Mouse (Mus musculus): ENCODE results near the gene Chsy1. TPM values are rescaled to one million over a fixed set of nuclear protein-coding genes. Genes with fewer than 3 reads are reported as not detected.
"Not testable (repeated sequence)": the region's sequence is repeated elsewhere in the genome, so short reads cannot be mapped to it uniquely, and the experiment has no call there.

Chsy1 gene
- total RNA-seq, 2 experiments from 2014 or later, result 17.2 to 18.5 TPM

- intact Hi-C loops (cut with DNase I), result no loop called here
These were observed 55.2 kb downstream of the Chsy1 start for GRCm38 (mm10) chr7:66164427-66165031.

GRCm38 (mm10) chr7:66165036-66165798, 55.9 kb downstream of the Chsy1 start:
- intact Hi-C loops (cut with DNase I), result no loop called here
- DNase-seq (ENCODE audit: low spot score in 2 of 2), result no peak

More at GRCm38 (mm10) chr7:66164427-66165031, 55.2 kb downstream of the Chsy1 start:
- no peak for DNase-seq (ENCODE audit: low spot score in 2 of 2)

GRCm38 (mm10) chr7:66168877-66169276, 59.6 kb downstream of the Chsy1 start:
- DNase-seq (ENCODE audit: low spot score in 2 of 2), result no peak
- intact Hi-C loops (cut with DNase I), result no loop called here

DNA sequence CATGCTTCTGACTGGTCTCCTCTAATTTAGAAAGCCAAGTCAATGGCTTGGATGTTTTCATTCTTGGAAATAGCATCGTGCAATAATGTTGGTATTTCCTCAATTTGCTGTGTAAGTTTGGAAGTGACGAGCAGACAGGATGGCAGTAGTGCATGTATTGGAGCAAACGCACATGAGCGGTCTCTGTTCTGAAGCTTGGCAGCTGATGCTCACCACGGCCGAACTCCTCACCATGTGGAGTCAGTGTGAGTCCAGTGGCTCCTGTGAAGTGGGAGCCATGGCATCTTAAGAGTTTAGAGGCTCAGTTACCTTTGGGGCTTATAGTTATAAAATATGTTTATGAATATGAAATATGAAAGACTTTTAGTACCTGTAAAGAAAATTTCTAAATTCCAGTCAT, 60.2 kb downstream of the Chsy1 start:
- intact Hi-C loops (cut with DNase I), result no loop called here
- DNase-seq (ENCODE audit: low spot score in 2 of 2), result no peak

DNA sequence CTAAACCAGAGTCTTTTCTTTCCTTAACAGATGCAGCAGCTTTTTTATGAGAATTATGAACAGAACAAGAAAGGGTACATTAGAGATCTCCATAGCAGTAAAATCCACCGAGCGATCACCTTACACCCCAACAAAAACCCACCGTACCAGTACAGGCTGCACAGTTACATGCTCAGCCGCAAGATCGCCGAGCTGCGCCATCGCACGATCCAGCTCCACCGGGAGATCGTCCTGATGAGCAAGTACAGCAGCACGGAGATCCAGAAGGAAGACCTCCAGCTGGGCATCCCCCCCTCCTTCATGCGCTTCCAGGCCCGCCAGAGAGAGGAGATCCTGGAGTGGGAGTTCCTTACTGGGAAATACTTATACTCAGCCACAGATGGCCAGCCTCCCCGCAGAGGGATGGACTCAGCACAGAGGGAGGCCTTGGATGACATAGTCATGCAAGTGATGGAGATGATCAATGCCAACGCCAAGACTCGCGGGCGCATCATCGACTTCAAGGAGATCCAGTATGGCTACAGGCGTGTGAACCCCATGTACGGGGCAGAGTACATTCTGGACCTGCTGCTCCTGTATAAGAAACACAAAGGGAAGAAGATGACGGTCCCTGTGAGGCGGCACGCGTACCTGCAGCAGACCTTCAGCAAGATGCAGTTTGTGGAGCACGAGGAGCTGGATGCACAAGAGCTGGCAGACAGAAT, 61.6 kb downstream of the Chsy1 start:
- intact Hi-C loops (cut with DNase I), result no loop called here

DNA sequence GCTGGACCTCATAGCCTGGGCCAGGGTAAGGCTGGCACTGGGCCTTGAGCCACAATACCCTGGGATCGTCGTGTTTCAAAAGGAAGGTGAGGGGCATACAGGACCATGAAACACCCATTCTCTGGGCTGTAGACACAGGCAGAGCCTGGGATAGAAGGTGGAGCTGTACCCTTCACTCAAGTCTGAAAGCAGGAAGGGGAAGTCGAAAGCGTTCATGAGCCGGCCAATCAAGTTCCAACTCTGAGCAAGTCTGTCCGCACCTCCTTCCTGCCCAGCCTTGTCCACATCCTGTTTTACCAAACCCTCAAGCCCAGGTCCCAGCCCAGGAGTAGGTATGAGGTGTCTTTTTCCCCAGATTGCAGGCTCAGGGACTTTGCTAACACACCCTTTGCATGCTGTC, 66.4 kb downstream of the Chsy1 start:
- intact Hi-C loops (cut with DNase I), result no loop called here
- DNase-seq (ENCODE audit: low spot score in 2 of 2), result no peak

More for the DNA sequence above, 61.6 kb downstream of the Chsy1 start:
- no peak for DNase-seq (ENCODE audit: low spot score in 2 of 2)

- intact Hi-C loops (cut with DNase I), result no loop called here
- no peak for DNase-seq (ENCODE audit: low spot score in 2 of 2)
These were observed 66.9 kb downstream of the Chsy1 start for GRCm38 (mm10) chr7:66176256-66176655.

DNA sequence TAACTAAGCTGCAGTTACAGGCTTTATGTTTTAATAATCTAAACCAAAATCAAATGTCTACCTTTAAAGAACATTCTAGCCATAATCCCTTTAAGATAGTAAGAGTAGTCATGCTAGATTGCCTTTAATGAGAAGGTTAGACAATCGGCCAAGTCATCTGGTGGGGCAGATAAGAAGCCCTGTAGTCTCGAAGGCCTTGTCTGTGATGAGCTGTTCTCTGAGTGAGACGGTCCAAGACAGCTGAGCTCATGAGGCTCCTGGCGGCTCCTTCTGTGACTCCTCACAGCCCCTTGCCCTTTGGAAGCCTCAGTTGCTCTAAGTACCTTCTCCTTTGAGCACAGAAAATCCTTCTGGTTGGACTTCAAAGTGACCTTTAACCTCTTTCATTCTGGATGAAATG, 67.6 kb downstream of the Chsy1 start:
- DNase-seq (ENCODE audit: low spot score in 2 of 2), result no peak
- intact Hi-C loops (cut with DNase I), result no loop called here

- intact Hi-C loops (cut with DNase I), result no loop called here
These were observed 68.8 kb downstream of the Chsy1 start for GRCm38 (mm10) chr7:66178101-66178500.

GRCm38 (mm10) chr7:66179120-66179581, 69.8 kb downstream of the Chsy1 start:
- peak; percentile 55 to 70 for DNase-seq (ENCODE audit: low spot score in 2 of 2)
- intact Hi-C loops (cut with DNase I), result no loop called here

More at GRCm38 (mm10) chr7:66178101-66178500, 68.8 kb downstream of the Chsy1 start:
- no peak for DNase-seq (ENCODE audit: low spot score in 2 of 2)

- DNase-seq (ENCODE audit: low spot score in 2 of 2), result no peak
- intact Hi-C loops (cut with DNase I), result no loop called here
These were observed 70.4 kb downstream of the Chsy1 start for GRCm38 (mm10) chr7:66179711-66180110.

DNA sequence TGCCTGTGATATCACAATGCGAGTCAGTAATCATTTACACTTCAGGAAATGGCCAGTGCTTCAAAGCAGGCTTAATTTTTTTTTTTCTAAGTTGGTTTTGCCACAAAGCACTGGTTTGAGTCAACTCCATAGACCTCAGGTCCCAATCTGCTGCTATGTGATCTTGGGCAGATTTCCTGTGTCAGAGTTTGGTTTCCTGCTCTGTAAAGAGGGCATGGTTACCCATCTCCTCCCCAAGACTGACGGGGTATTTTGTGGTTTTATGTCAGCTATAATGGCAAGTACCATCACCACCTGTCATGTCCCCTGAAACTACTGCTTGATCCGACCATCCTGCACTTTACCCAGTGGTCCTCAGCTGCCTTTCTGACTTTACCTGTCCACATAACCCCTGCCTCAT, 70.9 kb downstream of the Chsy1 start:
- intact Hi-C loops (cut with DNase I), result no loop called here
- no peak for DNase-seq (ENCODE audit: low spot score in 2 of 2)

DNA sequence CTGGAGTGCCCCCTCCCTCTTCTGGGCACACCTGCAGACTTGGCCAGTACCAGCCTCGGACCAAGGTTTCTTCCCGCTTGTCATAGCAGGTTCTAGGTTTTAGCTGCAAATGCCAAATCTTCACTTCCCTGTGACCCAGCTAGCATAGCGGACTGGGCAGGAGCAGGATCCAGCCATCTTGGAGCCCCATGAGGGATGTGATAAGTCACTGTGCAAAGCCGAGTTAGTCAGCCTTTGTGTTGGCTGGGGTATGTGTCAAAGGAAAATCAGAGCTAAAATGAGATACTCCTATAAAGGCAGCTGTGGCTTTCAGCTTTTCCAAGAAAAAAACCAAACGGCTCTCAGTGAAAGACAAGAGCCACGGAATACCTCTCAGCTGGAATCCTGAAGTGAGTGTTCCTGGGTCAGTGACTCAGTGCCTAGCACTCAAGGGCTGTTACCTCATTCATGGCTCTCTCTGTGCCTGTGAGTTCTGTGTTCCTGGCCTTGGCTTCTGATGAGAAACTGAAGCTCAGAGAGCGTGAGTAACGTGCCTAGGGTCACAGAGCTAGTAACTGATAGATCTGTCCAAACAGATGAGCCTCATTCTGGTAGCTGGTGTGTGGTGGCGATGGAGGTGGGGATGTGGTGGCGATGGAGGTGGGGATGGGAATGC, 71.5 kb downstream of the Chsy1 start:
- DNase-seq (ENCODE audit: low spot score in 2 of 2), result no peak
- intact Hi-C loops (cut with DNase I), result no loop called here

GRCm38 (mm10) chr7:66182075-66182715, 72.9 kb downstream of the Chsy1 start:
- intact Hi-C loops (cut with DNase I), result no loop called here

DNA sequence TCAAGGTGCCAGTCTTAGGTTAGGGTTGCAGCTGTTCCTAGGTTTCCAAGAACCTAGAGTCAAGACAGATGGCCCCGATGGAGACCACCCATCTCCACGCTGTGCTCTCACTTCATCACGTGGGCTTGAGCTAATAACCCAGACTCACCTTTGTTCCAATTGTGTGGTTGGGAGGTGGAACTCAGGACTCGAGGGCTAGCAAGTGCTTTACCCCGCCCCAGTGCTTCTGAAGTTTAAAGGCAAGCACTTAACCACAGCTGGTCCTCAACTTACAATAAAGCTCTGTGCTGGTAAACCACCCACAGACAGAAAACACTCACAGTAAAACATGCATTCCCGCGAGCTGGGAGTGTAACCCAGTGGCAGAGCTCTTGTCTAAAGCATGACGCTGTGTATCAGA, 74.1 kb downstream of the Chsy1 start:
- no peak for DNase-seq (ENCODE audit: low spot score in 2 of 2)
- intact Hi-C loops (cut with DNase I), result no loop called here

More at GRCm38 (mm10) chr7:66182075-66182715, 72.9 kb downstream of the Chsy1 start:
- DNase-seq (ENCODE audit: low spot score in 2 of 2), result no peak

DNA sequence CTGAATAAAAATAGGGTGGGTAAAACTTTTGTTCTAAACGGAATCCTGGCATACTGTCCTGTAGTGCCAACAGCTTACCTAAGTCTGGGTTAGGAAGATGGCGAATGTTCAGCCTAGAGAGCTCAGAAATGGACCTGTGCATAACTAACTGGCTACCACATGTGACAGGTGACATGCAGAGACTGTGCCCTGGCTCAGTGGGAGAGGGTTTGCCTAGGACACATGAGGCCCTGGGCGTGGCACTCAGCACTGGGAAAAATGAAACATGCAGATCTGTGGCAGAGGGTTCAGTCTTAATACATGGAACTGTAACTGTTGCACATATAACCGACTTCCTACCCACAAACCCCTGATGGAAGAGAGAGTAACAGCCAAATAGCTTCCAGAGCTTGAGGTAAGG, 74.7 kb downstream of the Chsy1 start:
- DNase-seq (ENCODE audit: low spot score in 2 of 2), result no peak

GRCm38 (mm10) chr7:66185370-66185769, 76.1 kb downstream of the Chsy1 start:
- intact Hi-C loops (cut with DNase I), result no loop called here
- peak in 1 of 2 experiments; percentile 28 for DNase-seq (ENCODE audit: low spot score in 2 of 2)

More for the DNA sequence above, 74.7 kb downstream of the Chsy1 start:
- intact Hi-C loops (cut with DNase I), result no loop called here

- DNase-seq (ENCODE audit: low spot score in 2 of 2), result no peak
- intact Hi-C loops (cut with DNase I), result no loop called here
These were observed 78.4 kb downstream of the Chsy1 start for GRCm38 (mm10) chr7:66187581-66188231.

DNA sequence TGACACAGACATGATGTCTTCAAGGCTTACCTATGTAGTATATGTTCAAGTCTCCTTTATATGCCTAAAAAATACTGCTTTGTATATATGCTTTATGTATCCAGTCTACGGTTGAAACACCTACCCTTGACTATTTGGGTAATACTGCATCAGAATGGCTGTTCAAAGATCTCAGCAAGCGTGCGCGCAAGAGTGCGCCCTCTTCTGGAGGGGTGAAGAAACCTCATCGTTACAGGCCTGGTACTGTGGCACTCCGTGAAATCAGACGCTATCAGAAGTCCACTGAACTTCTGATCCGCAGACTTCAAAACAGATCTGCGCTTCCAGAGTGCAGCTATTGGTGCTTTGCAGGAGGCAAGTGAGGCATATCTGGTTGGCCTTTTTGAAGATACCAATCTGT, 81.1 kb downstream of the Chsy1 start:
- DNase-seq (ENCODE audit: low spot score in 2 of 2); intact Hi-C loops (cut with DNase I): not testable (repeated sequence)
